Mouse (Mus musculus): ENCODE data around the gene Tarbp2. TPM values are rescaled to one million over a fixed set of nuclear protein-coding genes. Genes with fewer than 3 reads are reported as not detected.

Gene Tarbp2
- total and polyA plus RNA-seq, 3 experiments: 62.2 to 105 (median 75.6) TPM

DNA sequence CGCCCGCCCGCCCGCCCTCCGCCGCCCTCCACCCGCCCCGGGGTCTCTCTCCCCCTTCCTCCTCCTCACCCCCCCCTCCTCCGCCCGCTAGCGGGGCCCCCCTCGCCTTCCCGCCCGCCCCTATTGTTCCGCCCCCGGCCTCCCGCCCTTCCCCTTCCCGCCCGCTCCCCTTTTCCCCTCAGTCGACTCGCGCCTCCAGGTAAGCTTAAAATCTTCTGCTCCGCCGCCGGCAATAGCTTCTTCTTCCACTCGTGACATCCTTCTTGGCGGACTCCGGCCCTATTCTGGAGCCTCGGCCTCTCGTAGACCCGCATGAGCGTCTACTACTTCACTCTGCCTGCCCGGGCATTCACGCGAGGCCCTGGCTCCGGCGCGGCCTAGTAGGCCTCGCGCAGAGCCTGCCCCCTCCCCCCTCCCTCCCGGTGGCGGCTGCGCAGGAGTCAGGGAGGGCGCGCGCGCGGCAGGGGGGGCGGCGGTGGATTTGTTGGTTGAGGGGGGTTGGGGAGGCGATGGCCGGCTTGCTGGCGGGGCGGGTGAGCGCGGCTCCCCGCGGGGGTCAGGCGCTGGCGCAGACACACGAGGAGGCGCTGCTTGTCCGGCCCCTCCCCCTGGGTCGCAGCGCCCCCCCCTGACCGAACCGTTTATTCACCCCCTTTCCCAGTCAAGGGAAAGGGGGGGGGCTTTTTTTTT, 47.2 kb upstream of the Tarbp2 start:
- TF ChIP-seq RAD21 (IDR thresholded peaks at IDR 0.05; ENCODE audit: low read depth, low read length) (no peak), SMC3 (IDR thresholded peaks at IDR 0.05; ENCODE audit: low read depth, low read length) (no peak), EP300 (IDR thresholded peaks at IDR 0.05; ENCODE audit: low read length) (no peak), MXI1 (IDR thresholded peaks at IDR 0.05; ENCODE audit: low read depth, low read length) (peak; percentile 90), ZKSCAN1 (IDR thresholded peaks at IDR 0.05; ENCODE audit: borderline replicate concordance, low read depth, low read length) (peak; percentile 66; the same call in 1 of the 2 replicates), SIN3A (IDR thresholded peaks at IDR 0.05; ENCODE audit: low read length) (peak; percentile 96), JUND (conservative IDR thresholded peaks at IDR 0.05; ENCODE audit: low read depth, low read length) (no peak), GABPA (IDR thresholded peaks at IDR 0.05; ENCODE audit: insufficient replicate concordance, low read depth, low read length) (no peak), PAX5 (IDR thresholded peaks at IDR 0.05; ENCODE audit: low read length) (no peak), NRF1 (IDR thresholded peaks at IDR 0.05; ENCODE audit: low read depth, low read length) (peak; percentile 80), POLR2A (IDR thresholded peaks at IDR 0.05; ENCODE audit: low read depth, low read length) (peak; percentile 64), TBP (conservative IDR thresholded peaks at IDR 0.05; ENCODE audit: low read depth, low read length) (no peak), ELF1 (IDR thresholded peaks at IDR 0.05; ENCODE audit: low read depth, low read length) (no peak), CHD2 (IDR thresholded peaks at IDR 0.05; ENCODE audit: low read length) (peak; percentile 75), POLR2AphosphoS2 (IDR thresholded peaks at IDR 0.05; ENCODE audit: low read depth, low read length) (peak; percentile 73), RCOR1 (conservative IDR thresholded peaks at IDR 0.05; ENCODE audit: low read depth, low read length) (no peak), USF1 (IDR thresholded peaks at IDR 0.05; ENCODE audit: low read depth, low read length) (no peak), CHD1 (IDR thresholded peaks at IDR 0.05; ENCODE audit: low read depth, low read length) (no peak), MEF2A (IDR thresholded peaks at IDR 0.05; ENCODE audit: borderline replicate concordance, low read depth, low read length) (no peak), USF2 (conservative IDR thresholded peaks at IDR 0.05; ENCODE audit: low read depth, low read length) (no peak), ZNF384 (IDR thresholded peaks at IDR 0.05; ENCODE audit: low read depth, low read length) (peak; percentile 71), BHLHE40 (IDR thresholded peaks at IDR 0.05; ENCODE audit: low read depth, low read length) (no peak), CTCF (conservative IDR thresholded peaks at IDR 0.05 in 1 of 2, IDR thresholded peaks at IDR 0.05 in 1 of 2; ENCODE audit: low read depth in 2 of 2, low read length in 2 of 2) (peak in 1 of 2 experiments; percentile 56; a peak in 2 of 4 replicates), MAX (IDR thresholded peaks at IDR 0.05; ENCODE audit: low read length) (no peak), MAFK (IDR thresholded peaks at IDR 0.05; ENCODE audit: insufficient replicate concordance, low read length) (no peak), JUN (IDR thresholded peaks at IDR 0.05; ENCODE audit: insufficient read depth, low read depth, low read length) (no peak), ETS1 (conservative IDR thresholded peaks at IDR 0.05; ENCODE audit: low read depth, low read length) (no peak), UBTF (IDR thresholded peaks at IDR 0.05; ENCODE audit: low read depth, low read length) (peak; percentile 100), ZC3H11A (IDR thresholded peaks at IDR 0.05; ENCODE audit: low read depth, low read length) (no peak), HCFC1 (IDR thresholded peaks at IDR 0.05; ENCODE audit: low read depth, low read length) (peak; percentile 76), ZMIZ1 (IDR thresholded peaks at IDR 0.05; ENCODE audit: low read depth, low read length) (no peak), E2F4 (IDR thresholded peaks at IDR 0.05; ENCODE audit: insufficient replicate concordance, low read depth, low read length) (no peak), MAZ (IDR thresholded peaks at IDR 0.05; ENCODE audit: low read depth, low read length) (peak; percentile 95), KAT2A (IDR thresholded peaks at IDR 0.05; ENCODE audit: insufficient replicate concordance, low read length) (peak; percentile 79; the same call in 1 of the 2 replicates)
- Histone ChIP-seq H3K9ac (ENCODE audit: insufficient read depth, low read depth) (peak overlapping the region; percentile 100), H3K4me3 (replicated peaks in 1 of 3; ENCODE audit: low read depth in 2 of 3, low read length in 2 of 3, poor library complexity in 1 of 3) (peak overlapping the region; percentile 82 to 96 (median 93)), H3K4me2 (ENCODE audit: insufficient read depth, low read depth, poor library complexity, severe bottlenecking) (peak overlapping the region; percentile 45; the same call in 1 of the 2 replicates), H3K79me2 (replicated peaks; ENCODE audit: control insufficient read depth, extremely low read depth, insufficient read depth, poor library complexity, severe bottlenecking) (peaks cover 51% of the 10 kb centered on the region), H3K27ac (ENCODE audit: insufficient read depth, low read depth) (peak overlapping the region; percentile 87), H3K9me3 (replicated peaks; ENCODE audit: low read length) (peaks cover 5% of the 10 kb centered on the region), H3K4me1 (ENCODE audit: control insufficient read depth in 1 of 2, insufficient read depth in 2 of 2) (peaks cover 3 to 26% of the 10 kb centered on the region in 2 experiments), H3K36me3 (replicated peaks in 1 of 2; ENCODE audit: control insufficient read depth in 1 of 2, insufficient read depth in 1 of 2, low read length in 1 of 2) (peaks cover 22 to 62% of the 10 kb centered on the region in 2 experiments), H3K27me3 (replicated peaks) (no peaks in the 10 kb centered on the region)
- dilution Hi-C loops (cut with MboI; ENCODE audit: extremely low pct_ligation_motif_present, extremely low pct_unique_long_range_greater_than_20kb, low sequenced_read_pairs): no loop called here
- DNase-seq (ENCODE audit: extremely low read depth): peak; percentile 70
- in situ Hi-C loops (cut with MboI; ENCODE audit: low pct_ligation_motif_present, low pct_unique_long_range_greater_than_20kb, low sequenced_read_pairs): no loop called here

All from CH12.LX (cell line).